Mouse (Mus musculus): ENCODE measurements around the gene Npas3. TPM values are rescaled to one million over a fixed set of nuclear protein-coding genes. Genes with fewer than 3 reads are reported as not detected.
A peak's percentile ranks its signal among the peaks of the same experiment; 100 is the strongest.

The Npas3 gene
- total RNA-seq, 2 experiments from 2014 or later, result 43.7 to 47.4 TPM

DNA sequence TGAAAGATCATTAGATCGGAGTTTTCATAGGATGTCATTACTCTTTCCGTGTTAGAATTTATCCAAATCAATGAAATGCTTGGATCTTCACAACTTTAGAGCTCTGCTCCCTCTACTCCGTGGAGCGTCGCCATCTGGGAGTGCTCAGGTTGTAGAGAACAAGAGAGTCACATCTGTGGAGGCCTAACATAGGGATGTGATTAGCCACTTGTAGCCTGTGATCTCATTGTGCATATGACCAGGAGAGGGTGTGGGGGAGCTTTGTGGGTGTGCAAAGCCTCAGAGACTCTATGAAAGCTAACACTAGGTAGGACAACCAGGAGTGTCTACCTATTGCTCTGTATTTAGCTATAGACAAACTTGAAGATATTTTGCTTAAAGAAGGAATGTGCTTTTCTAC, 509.9 kb downstream of the Npas3 start:
- no peak for DNase-seq
- intact Hi-C loops (cut with DNase I), result no loop called here

DNA sequence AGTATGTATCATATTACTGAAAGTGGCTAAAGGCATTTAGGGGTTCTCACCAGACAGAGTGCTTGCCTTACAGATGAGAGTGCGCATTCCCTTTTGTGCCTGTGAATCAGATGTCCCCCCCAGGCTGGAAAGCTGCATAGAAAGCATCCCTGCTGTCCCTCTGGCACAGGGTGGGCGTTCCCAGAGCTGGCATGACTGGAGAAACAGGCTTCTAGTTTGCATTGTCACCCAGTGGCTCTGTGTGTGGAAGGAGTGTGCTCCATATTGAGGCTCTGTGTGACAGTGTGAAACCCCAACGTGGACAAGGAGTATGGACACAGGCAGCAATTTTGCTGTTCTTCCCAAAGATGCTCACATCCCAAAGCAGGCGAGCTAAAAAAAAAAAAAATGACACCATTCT, 515.7 kb downstream of the Npas3 start:
- intact Hi-C loops (cut with DNase I), result no loop called here
- no peak for DNase-seq

DNA sequence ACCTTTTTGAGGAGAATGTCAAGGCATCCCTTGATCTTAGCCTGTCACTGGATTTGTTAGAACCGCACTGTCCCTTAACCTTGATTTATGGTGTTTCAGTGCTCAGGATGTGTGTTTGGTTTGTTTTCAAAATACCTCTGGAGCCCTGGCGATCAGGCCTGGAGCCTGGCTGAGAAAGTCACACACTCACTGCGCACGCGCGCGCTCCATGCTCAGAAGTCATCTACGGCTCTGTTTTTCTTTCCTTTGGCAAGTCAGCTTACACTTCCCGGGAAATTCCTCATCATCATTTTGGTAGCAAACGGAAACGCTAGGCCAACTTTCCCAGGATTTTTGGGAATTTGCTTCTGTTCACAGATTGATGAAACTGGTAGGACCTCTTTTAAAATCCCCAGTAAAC, 519.9 kb downstream of the Npas3 start:
- intact Hi-C loops (cut with DNase I), result no loop called here
- DNase-seq, result no peak

DNA sequence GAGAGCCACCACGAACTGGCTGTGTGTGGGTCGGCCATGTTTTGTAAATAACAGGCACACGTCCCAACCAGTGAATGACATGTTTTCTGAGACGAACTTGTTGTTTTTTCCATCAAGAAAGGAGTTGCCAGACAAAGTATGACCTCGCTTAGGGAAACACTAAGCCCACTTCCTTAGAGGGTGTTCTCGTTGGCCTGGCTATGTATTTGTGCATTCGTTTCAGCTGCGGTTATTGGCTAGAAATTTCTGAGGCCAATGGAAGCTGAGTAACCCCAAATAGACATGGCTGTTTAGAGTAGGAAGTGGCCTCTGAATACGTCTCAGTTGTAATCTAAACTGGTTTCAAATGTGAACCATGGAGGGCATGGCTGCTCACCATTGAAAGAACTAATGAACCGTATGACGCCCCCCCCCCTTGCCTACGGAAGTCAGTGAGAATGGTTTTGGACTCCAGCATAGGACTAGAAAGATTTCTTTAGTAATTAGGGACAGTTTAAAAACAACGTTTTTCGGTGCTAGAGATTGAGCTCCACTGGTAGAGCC, 523.0 kb downstream of the Npas3 start:
- DNase-seq, result no peak
- intact Hi-C loops (cut with DNase I), result no loop called here

DNA sequence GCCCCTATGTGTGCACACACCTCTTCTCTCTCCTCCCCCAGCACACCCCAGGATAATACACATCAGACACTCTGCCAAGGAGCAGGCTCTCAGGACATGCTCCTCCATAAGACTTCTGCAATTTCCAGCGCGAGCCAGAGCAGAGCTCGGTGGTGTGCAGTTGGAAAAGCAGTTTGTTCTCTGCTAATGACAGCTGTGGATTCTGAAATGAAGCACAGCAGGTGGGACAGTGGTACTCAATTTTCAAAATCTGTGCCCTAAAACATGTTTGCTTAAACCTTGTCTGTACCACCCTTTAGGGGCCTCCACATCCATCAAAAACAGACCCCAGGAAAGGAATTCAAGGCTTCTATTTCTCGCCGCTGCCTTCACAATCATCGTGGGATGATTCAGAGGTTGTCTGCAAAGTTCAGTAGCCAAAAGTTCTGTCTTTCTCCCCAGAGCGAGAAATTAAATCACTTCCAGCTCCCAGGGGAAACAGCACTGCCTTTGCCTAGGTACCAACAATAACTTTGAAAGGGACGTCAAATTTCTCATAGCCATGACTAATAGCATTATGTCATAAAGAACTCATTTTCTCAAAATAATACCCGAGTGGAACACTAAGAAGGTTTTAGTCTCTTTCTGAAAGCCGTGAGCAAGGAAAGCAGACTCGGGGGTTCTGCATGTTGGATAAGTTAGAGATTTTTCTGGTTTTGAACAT, 533.5 kb downstream of the Npas3 start:
- intact Hi-C loops (cut with DNase I), result no loop called here

DNA sequence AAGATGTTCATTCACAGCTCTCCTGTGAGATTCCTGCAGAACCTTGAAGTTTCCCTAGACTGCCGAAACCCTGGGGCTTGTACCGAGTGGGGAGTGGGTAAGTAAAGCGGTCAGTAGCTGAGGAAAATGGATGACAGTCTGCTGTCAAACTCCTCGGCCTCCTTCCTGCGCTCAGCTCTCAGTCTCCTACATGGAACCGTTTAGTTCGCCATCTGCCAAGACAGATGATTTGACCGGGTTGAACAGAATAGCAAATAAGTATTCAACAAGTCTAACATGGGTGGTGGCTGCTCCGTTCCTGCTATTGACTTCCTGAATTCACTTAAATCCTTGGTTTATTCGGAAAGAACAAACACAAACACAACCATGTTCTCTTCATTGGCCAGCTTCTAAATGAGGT, 541.0 kb downstream of the Npas3 start:
- intact Hi-C loops (cut with DNase I), result no loop called here
- no peak for DNase-seq

More for the DNA sequence above, 533.5 kb downstream of the Npas3 start:
- no peak for DNase-seq

DNA sequence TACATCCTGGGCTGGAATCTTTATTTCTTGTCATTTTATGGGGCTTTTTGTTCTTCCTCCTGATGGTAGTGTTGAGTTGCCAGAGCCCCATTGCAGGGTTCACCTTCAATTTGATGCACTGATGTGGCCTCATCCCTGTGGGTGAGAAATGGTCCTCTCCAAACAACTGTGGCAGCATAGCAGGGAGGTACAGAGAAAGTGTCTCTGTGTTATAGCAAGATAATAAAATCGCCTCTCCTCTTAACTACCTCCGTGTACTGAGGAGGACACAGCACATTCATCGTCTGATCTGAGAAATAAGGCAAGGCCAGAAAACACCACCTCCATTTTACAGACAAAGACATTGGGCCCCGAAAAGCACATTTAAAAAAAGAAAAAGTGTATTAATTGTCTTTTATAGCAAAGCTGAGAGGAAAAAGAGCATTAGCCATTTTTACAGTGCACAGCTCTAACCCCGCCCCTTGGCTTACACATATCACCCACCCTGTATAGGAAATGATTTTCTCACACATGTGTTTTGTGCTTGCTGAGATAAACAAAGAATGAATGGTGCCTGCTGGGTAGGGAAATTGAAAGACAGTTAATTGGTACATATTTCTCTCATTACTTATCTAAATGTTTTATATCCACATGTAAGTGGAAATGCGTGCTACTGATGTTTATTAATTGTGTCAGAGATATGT, 546.4 kb downstream of the Npas3 start:
- no peak for DNase-seq
- intact Hi-C loops (cut with DNase I), result no loop called here

DNA sequence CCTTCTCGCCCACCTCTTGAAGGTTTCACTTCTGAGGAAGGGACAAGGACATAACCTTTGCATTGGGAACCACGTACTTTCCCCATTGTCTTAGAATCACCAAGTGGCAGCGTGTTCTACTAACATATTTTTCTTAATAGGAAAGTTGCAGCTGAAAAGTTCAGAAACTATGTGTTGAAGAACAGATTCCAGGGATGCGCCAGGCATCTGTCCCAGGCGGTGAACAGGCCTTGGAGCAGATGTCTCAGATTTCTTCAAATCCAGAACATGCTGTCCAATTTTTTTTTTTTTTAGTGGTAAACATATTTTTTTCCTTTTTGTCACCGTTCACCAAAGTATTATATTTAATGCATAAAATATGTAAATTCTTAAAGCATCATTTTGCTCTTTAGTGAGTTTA, 553.4 kb downstream of the Npas3 start:
- no peak for DNase-seq
- intact Hi-C loops (cut with DNase I), result no loop called here

DNA sequence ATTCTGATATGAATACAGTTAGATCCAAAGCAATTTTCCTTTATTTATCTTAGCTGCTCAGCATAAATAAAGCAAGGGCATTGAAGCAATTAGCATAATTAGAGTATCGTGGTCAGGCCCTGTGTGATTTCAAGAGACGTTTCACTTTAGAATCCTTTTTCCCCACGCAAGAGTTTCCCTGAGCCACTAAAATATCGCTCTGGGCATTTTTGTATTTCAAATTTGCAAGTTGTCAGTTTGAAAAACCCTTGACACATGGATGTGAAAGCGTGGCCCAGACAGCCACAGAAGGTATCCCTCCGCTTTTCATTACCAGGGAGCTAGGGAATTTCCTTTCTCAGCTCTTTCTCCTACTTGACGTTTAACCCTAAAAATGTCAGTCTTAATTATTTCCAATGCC, 553.9 kb downstream of the Npas3 start:
- intact Hi-C loops (cut with DNase I), result no loop called here
- DNase-seq, result no peak

DNA sequence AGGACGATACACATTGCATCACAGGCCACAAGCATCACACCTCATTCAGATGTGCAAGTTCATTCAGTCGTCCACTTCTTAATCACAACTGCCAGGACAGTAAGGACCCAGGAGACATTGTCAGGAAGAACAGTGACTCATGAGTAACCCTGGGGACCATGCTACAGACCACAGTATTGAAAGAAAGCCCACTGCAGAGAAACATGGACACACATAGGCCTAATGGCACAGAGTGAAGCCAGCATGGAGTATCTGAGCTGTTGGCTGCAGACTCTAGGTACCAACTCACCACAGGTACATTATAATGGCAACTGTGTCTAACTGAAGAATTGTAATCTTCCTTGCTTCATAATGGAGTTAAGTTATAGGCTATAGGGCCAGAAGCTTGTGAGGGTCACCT, 561.6 kb downstream of the Npas3 start:
- intact Hi-C loops (cut with DNase I), result no loop called here
- DNase-seq, result no peak

DNA sequence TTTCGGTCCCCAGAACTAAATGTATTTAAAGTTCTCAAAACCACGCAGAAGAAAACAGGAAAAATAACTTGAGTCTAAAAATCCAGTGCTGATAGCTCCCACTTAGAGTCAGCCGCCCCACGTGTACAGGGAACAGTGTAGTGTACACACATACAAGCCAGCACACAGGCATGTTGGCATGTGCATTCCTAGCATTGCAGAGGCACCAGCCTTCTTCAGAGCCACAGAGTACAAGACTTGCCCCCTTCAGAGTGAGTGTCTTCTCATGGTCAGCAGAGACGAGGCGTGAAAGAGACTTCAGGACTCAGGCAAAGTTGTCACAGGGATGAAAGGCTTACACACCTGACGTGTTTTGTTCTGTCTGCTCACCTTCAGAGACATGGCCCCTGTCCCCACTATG, 565.8 kb downstream of the Npas3 start:
- DNase-seq, result no peak
- intact Hi-C loops (cut with DNase I), result no loop called here

DNA sequence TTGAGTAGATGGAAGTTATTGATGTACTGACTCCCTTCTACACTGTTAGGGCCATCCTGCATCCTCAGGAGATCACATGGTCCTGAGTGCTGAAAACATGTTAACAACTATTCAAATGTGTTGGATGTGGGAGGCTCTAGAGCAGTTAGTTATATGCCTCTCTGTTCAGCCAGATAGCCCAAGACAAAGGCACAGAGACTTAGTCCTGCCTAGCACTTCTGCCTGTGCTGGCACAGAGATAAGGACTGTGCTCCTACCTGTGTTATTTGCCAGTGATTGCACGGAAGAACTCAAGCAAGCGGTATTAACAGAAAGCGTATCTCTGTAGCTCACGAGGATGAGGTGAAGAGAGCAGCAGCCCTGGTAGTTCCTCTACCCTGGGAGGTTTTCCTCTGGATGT, 571.5 kb downstream of the Npas3 start:
- intact Hi-C loops (cut with DNase I), result no loop called here

DNA sequence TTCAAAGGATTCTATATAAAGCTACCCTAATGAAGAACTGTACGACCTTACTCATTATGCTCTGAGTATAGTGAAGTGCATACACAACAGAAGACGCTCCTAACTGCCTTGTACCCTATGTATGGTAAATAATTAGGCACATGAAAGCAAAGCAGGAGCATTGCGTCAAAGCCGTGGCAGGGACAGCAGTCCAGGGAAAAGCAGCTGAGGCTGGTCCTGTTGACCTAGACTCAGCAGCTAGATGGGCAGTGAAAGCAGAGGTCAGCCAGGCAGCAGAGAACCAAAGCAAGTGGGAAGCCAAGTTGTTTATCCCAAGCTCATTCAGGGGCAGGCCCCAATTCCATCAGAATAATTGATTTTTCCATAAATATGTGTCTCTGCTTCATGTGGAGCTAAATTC, 574.4 kb downstream of the Npas3 start:
- intact Hi-C loops (cut with DNase I), result no loop called here
- no peak for DNase-seq

More for the DNA sequence above, 571.5 kb downstream of the Npas3 start:
- DNase-seq, result no peak

DNA sequence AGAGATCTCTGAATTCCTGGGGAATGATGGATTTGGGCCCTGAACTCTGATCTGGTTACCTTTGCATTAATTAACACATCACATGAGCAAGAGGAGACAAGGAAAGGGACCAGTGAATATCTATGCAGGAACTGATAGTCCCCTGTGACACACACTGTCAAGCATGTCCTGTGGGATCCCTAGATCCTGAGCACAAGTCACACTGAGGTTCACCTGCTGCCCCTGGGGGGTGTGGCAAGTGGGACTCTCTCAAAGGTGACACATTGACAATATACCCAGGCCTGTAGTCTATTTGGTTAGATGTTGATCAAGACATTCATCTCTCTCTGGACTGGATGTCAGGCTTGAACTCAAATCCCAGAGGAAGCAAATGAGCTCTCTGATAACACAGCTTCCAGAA, 576.8 kb downstream of the Npas3 start:
- intact Hi-C loops (cut with DNase I), result no loop called here
- DNase-seq, result no peak

DNA sequence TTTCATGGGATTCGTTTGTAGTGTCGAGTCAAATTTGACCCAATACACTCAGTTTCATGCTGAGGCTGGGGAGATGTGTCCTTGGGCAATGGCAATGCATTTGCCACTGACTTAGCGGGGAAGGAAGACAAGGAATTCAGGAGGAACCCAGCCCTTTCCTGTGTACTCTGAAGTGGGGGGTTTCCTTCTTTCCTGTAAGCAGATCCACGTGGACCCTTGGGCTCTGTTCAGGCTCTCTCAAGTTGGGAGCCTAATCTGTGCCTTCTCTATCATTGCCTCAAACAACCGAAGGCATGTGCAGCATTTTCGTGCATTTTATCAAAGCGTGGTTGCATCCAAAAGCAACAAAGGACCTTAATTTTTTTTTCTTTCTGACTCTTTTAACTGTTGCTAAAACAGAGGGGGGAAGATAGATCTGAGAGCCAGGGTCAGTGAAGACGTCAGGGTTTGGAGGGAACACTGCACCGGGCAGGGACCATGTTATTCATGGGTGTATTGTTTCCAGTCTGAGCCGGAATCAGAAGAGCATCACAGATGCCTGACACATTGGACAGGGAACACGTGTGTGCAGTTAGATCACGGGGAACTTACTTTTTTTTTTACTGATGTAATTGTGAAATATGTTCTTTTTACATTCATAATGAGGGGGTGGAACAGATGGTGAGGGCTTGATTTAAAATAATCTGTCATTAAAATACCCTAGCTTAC, 577.6 kb downstream of the Npas3 start:
- DNase-seq, result no peak
- intact Hi-C loops (cut with DNase I), result no loop called here

DNA sequence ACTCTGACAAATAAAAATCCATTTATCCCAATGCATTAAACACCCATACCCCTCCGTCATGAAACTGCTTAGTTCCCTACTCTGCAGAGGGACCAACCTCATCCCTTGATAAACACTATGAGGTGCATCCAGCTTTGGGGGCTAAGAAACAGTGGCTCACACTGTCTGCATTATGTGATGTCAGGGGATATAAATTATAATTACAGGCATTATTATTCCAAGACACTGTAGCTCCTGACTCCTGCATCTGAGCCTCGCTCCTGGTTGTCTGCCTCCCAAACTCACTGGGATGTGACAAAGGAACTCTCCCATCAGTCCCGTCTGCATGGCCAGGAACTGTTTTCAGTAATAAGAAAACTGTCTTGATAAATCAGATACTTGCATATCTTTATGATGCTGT, 578.3 kb downstream of the Npas3 start:
- intact Hi-C loops (cut with DNase I), result no loop called here
- no peak for DNase-seq

DNA sequence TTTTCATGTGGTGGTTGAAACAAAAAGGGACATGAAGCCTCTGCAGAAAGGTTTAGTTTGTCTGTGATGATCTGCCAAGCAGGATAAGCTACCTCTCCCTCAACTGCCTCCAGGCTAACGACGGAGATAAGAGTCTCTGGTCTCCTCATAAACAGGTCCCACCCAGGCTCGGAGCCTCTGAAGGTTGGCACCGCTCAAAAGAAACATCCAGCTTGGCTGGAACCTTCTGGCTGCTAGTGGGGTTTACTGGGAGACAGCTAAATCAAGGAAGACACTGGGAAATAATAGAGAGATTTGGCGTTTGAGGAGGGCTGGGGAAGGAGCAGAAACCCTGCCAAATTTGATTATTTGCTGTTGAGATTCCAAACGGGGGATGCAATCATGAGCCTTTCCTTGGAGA, 584.1 kb downstream of the Npas3 start:
- peak; percentile 32 for DNase-seq
- intact Hi-C loops (cut with DNase I), result no loop called here

DNA sequence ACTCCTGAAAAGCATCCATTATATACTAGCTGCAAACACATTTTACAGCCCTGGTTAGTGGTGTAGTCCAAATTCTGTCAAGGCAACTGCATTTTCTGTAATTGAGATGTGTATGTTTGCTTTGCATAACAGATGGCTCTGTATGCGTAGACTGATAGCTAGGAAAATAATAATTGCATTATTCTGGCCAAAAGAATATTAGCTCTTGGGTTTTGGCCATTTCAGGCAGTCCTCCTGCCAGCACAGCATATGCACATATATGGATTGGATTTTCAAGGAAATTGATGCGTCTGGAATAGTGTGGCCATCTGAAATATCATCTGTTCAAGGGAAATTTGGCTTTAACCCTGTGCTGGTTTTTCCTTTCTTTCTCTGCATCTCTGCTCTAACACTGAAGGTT, 584.9 kb downstream of the Npas3 start:
- DNase-seq, result peak; percentile 27
- intact Hi-C loops (cut with DNase I), result no loop called here

DNA sequence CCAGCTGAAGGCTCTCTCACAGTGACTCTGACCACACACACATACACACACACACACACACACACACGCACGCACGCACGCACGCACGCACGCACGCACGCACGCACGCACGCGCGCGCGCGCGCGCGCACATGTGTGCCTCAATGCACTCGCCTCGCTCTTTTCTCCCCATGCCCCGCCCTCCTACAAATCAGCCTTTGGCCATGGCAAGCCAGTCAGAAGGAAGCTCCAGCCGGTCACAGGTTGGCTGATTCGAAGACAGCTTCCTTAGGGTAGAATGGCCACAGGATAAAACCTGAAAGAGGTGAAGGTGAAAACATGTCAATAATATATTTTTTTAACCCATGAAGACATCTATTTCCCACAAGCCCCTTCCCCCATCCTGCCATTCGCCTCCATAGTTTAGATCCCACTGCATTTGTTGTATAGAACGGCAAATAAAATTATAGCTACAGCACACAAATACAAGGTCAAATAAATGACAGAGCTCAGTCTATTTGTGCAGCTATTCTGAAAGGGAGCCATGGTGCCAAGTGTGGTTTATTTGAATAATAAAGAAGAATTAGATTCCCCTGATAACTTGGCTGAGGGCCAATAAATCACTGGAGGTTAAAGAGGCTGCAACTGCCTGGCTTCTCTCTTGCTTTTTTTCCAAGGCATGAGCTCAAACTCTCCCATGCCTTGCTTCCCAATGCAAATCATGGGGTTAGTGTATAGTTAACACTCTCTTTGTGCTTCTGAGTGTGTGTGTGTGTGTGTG, 587.7 kb downstream of the Npas3 start:
- intact Hi-C loops (cut with DNase I), result no loop called here

DNA sequence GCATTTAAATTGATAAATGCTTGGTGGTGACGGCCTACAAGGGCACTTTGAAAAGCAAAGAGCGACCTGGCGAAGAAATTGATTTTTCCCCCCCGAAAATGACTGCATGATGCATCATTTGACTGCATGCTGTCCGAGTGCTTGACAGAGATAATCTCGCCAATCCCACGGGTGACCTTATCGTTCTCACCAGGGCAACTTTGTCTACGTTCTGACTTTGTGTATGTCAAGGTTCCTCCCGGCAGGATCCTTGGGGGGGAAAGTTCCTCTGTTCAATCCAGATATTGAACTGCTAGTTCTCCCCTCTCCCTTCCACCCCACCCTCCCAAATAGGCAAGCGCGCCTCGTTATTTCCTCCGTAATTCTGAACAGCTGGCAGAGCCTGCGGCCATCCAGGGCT, 588.9 kb downstream of the Npas3 start:
- intact Hi-C loops (cut with DNase I), result no loop called here

More for the DNA sequence above, 587.7 kb downstream of the Npas3 start:
- DNase-seq, result peak; percentile 42

DNA sequence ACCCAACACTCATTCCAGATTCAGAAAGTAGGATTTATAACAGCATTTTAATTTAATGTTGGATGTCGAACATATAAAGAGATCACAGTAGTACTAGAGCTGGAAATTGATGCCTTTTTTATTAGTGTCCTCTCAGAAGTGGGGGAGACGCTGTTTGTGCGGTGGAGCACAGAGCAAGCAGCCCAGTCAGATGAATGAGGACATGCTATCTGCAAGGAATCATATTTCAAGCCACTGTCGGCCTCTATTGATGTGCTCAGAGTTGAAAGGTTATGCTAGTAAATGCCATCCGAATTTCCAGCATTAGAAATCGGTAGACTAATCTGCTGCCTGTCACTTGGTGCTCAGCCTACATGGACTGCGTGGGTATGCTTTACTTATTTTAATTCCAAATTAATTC, 590.1 kb downstream of the Npas3 start:
- intact Hi-C loops (cut with DNase I), result no loop called here
- no peak for DNase-seq

More for the DNA sequence above, 588.9 kb downstream of the Npas3 start:
- DNase-seq, result no peak

Data from left cerebral cortex, postnatal 4 days (tissue).